Mouse (Mus musculus) layer of hippocampus, adult 2 months (tissue): ENCODE measurements at regions not wholly inside any gene's neighbourhood (a gene's known extent, or its start where the extent isn't known, plus 50 kb on each side); places are given as distances from the start of the nearest gene placed in this dataset.

Experiments used
- DNase-seq, 2 experiments: peaks; one replicate each; pipeline ENCODE4 v3.0.0; 2022; ENCODE audit warnings: low spot score in 2 of 2
- H3K27ac ChIP-seq: fragments of 200-600 bp; 2 replicates; pipeline ENCODE4 v1.8.1; 2022
- H3K4me3 ChIP-seq: fragments of 200-600 bp; 2 replicates; pipeline ENCODE4 v1.8.1; 2022; ENCODE audit warnings: mild to moderate bottlenecking
- CTCF ChIP-seq: fragments of 200-600 bp; conservative IDR thresholded peaks from 2 replicates; pipeline ENCODE4 v1.8.1; 2022; ENCODE audit warnings: antibody characterized with exemption, mild to moderate bottlenecking, moderate library complexity

DNA sequence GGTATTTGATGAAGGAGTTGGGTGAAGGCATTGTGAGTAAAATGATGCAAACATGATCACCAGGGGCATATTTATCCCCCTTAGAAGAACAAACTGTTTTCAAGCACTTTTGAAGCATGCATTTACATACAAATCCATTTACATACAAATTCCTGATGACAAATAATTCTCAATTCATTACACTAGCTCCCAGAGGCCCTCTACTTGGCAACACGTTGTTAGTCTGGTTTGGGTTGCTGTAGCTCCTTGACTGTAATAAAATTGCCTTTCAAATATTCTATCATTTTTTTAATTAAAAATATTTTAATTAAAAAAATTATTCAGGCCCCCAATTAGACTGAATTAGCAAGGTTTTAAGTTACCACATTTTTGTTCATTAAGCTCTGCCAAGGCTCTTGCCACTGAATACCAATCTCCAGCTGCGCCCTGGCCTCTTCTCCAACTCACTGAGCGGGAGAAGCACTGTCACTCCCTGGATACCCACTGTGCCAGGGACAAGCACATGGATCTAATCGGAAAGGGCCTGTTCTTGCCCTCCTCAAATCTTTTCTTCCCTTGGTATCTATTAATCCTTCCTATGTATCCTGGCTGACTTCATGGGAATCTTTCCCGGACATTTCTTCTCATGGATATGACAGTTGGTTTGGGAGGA is 147.1 kb upstream of the Pou3f4 start:
- H3K4me3 ChIP-seq = no peak overlapping the region
- H3K27ac ChIP-seq = no peak overlapping the region
- DNase-seq = no peak
- TF ChIP-seq CTCF = no peak

- no peak for TF ChIP-seq CTCF
- no peak overlapping the region for H3K27ac ChIP-seq
- DNase-seq = no peak
- no peak overlapping the region for H3K4me3 ChIP-seq
Measured at GRCm38 (mm10) chrX:110673192-110673591, 140.9 kb upstream of the Pou3f4 start.

DNA sequence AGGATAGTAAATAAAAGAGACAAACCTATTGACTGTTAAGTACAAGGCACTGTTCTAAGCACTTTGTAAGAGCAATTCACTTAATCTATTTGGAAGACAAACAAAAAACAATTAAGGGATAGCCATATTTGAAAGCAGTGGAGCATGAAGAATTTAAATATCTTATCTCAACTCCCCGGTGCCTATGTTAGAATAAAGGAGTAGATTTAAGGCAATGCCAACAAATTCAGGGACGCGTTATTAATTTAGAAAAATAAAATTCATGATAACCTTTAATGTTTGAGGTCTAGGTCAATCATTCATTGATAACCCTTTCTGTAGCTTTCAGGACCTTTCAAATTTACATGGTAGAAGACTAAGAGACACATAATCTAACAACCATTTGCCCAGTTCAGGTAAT is 135.5 kb upstream of the Pou3f4 start:
- TF ChIP-seq CTCF = no peak
- Histone ChIP-seq H3K27ac (no peak overlapping the region), H3K4me3 (no peak overlapping the region)
- no peak for DNase-seq

DNA sequence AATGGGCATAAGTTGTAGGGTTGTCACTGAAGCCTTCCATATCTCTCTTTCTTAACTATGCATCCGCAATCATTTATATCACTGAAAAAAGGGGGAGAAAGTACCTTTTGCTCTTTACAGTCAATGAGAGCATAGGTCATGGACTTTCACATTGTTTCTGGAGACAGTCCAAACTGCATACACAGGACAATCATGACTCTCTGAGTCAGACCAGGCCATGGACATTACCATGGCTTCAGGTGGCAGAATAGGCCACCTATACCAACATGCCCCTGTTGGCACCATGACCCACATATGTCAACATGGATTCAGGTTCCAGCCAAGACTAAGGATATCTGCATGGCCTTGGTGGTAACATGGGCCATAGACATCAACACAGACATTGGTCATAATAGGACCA is 133.5 kb upstream of the Pou3f4 start:
- no peak overlapping the region for H3K4me3 ChIP-seq
- DNase-seq = no peak
- H3K27ac ChIP-seq = no peak overlapping the region
- TF ChIP-seq CTCF = no peak

GRCm38 (mm10) chrX:110700442-110700841 is 113.6 kb upstream of the Pou3f4 start:
- Histone ChIP-seq H3K27ac (no peak overlapping the region), H3K4me3 (no peak overlapping the region)
- no peak for TF ChIP-seq CTCF
- no peak for DNase-seq

DNA sequence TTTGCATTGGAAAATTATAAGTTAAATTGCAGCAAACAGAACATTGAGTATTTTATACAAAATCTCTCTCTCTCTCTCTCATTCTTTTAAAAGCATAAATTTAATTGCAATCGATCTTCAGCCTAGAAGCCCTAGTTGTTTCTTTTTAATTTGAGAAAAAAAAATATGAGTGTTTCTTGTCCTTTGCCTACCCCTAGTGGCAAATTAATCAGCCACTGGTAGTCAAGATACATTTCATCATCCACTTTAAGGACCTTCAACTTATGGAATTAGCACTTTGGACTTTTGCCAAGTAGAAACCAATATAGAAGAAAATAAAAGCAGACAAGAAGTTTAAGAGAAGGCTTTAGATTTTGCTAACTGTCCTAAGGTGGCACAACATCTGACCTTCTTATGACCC is 99.9 kb upstream of the Pou3f4 start:
- TF ChIP-seq CTCF = no peak
- Histone ChIP-seq H3K4me3 (no peak overlapping the region), H3K27ac (no peak overlapping the region)
- DNase-seq = no peak

- no peak for DNase-seq
- Histone ChIP-seq H3K4me3 (no peak overlapping the region), H3K27ac (no peak overlapping the region)
- TF ChIP-seq CTCF = 0 out of 2 replicates have a peak, but pooled peaks have one; percentile 8
Measured at GRCm38 (mm10) chrX:110764080-110764479, 50.0 kb upstream of the Pou3f4 start.
